Mouse (Mus musculus) gastrocnemius, postnatal 14 days (tissue): ENCODE results near the gene Mdn1. TPM values are rescaled to one million over a fixed set of nuclear protein-coding genes. Genes with fewer than 3 reads are reported as not detected.

Experiments used
- DNase-seq: peaks from one replicate; pipeline ENCODE4 v3.0.0; 2021; ENCODE audit warnings: mixed read lengths
- intact Hi-C: fragments of 180-260 bp; cut with DNase I; formaldehyde crosslinking; loops from one replicate; pipeline ENCODE4 v1.15.1; 2025; ENCODE audit warnings: low total_unique reads
- long read RNA-seq, 2 experiments: library from polyadenylated mRNA; stranded (forward); transcript quantifications; one replicate each; pipeline ENCODE4 v2.0.0; 2021
- total RNA-seq, 2 experiments: library from RNA; stranded (reverse); gene quantifications; 2 replicates each; pipeline ENCODE4 v1.2.3; 2021

Mdn1 gene
- 1 to 10 TPM; 6.8 to 7.7 TPM for total RNA-seq
- long read RNA-seq, experiment 1: 0 reads
- long read RNA-seq, experiment 2: 0 reads

- intact Hi-C loops: no loop called here
- DNase-seq: peak; percentile 94
Measured at GRCm38 (mm10) chr4:32656918-32657662, at the start of gene Mdn1. Gene Mdn1 (plus strand): TSS chr4:32657119.

GRCm38 (mm10) chr4:32615034-32615881 lies 41.7 kb upstream of the Mdn1 start, which contains the start of gene Casp8ap2:
Gene Casp8ap2 (plus strand): TSS chr4:32615451.
- DNase-seq: peak; percentile 98
- intact Hi-C loops: no loop called here

GRCm38 (mm10) chr4:32621637-32622036 lies 35.3 kb upstream of the Mdn1 start:
- DNase-seq: no peak
- intact Hi-C loops: no loop called here

GRCm38 (mm10) chr4:32651669-32652068 lies 5.2 kb upstream of the Mdn1 start:
- no peak for DNase-seq
- intact Hi-C loops: no loop called here

GRCm38 (mm10) chr4:32656146-32656904 lies 594 bp upstream of the Mdn1 start:
- intact Hi-C loops: no loop called here
- no peak for DNase-seq

GRCm38 (mm10) chr4:32665843-32666242 lies 8.9 kb downstream of the Mdn1 start:
- intact Hi-C loops: no loop called here
- no peak for DNase-seq

- no peak for DNase-seq
- intact Hi-C loops: no loop called here
Measured at GRCm38 (mm10) chr4:32668291-32668690, 11.4 kb downstream of the Mdn1 start.

GRCm38 (mm10) chr4:32669825-32670224 lies 12.9 kb downstream of the Mdn1 start:
- no peak for DNase-seq
- intact Hi-C loops: no loop called here

GRCm38 (mm10) chr4:32674025-32674424 lies 17.1 kb downstream of the Mdn1 start:
- intact Hi-C loops: no loop called here
- no peak for DNase-seq

GRCm38 (mm10) chr4:32677471-32677870 lies 20.6 kb downstream of the Mdn1 start:
- intact Hi-C loops: no loop called here
- DNase-seq: no peak

GRCm38 (mm10) chr4:32680843-32681242 lies 23.9 kb downstream of the Mdn1 start:
- no peak for DNase-seq
- intact Hi-C loops: no loop called here

GRCm38 (mm10) chr4:32682471-32682870 lies 25.6 kb downstream of the Mdn1 start:
- intact Hi-C loops: no loop called here
- DNase-seq: no peak

- no peak for DNase-seq
- intact Hi-C loops: no loop called here
Measured at GRCm38 (mm10) chr4:32683061-32683582, 26.2 kb downstream of the Mdn1 start.

GRCm38 (mm10) chr4:32717733-32718132 lies 60.8 kb downstream of the Mdn1 start:
- DNase-seq: no peak
- intact Hi-C loops: no loop called here

- no peak for DNase-seq
- intact Hi-C loops: no loop called here
Measured at GRCm38 (mm10) chr4:32745394-32745793, 88.5 kb downstream of the Mdn1 start.

- intact Hi-C loops: no loop called here
- no peak for DNase-seq
Measured at GRCm38 (mm10) chr4:32748396-32748795, 91.5 kb downstream of the Mdn1 start.

- intact Hi-C loops: loop anchor here (10.0 kb wide), 1 partner anchor 264 kb away; no protein-coding TSS in a partner anchor
- DNase-seq: no peak
Measured at GRCm38 (mm10) chr4:32750711-32751110, 93.8 kb downstream of the Mdn1 start.

GRCm38 (mm10) chr4:32757430-32757829 lies 100.5 kb downstream of the Mdn1 start:
- intact Hi-C loops: loop anchor here (10.0 kb wide), 1 partner anchor 257 kb away; no protein-coding TSS in a partner anchor

GRCm38 (mm10) chr4:32767471-32767870 lies 110.6 kb downstream of the Mdn1 start:
- intact Hi-C loops: no loop called here
- DNase-seq: no peak

More at GRCm38 (mm10) chr4:32757430-32757829, 100.5 kb downstream of the Mdn1 start:
- DNase-seq: no peak
